Mouse (Mus musculus): ENCODE results near the gene Usp45. TPM values are rescaled to one million over a fixed set of nuclear protein-coding genes. Genes with fewer than 3 reads are reported as not detected.
A peak's percentile ranks its signal among the peaks of the same experiment; 100 is the strongest.

The Usp45 gene
- polyA plus RNA-seq, 1 experiment = 23.9 TPM

DNA sequence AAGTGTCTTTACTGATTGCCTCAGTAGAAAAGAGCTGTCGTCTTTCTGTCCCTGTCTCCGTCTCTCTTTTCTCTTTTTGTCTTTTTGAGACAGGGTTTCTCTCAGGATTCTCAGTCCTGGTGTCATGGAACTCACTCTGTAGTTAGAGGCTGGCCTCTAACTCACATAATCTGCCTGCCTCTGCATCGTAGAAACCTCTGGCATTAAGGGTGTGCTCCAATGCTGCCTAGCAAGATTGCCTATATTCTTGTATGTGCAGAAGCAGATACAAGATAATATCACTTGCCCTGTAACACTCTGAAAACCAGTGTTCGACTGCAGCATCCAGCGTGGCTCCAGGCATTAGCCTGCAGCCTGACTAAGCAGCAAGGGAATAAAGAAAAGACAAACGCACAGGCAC, 21.9 kb downstream of the Usp45 start:
- Histone ChIP-seq H3K27ac (ENCODE audit: insufficient read depth, low read length) (no peak overlapping the region), H3K4me3 (ENCODE audit: insufficient read depth, low read length) (no peak overlapping the region), H3K4me1 (ENCODE audit: control insufficient read depth, insufficient read depth, low read length) (no peaks in the 10 kb centered on the region)
- no peak for TF ChIP-seq CTCF (IDR thresholded peaks at IDR 0.05; ENCODE audit: borderline replicate concordance, insufficient read depth, low read length)
- no peak for TF ChIP-seq POLR2A (IDR thresholded peaks at IDR 0.05; ENCODE audit: low read depth, low read length)

DNA sequence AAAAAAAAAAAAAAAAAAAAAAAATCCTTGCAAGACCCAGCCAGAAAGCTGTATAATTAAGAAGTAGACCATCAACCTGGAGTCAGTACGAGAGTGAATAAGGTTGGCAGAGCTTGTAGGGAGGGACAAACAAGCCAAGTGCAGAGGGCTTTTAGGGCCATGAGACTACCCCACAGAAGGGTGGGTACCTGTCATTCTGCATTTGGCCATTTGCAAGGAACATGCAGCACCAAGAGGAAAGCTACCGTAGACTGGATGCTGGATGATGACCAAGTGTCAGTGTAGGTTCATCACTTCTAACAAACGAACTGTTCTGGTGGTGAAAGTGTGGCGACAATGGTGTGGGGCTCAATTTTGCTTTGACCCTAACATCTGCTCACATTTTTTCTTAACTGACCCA, 22.9 kb downstream of the Usp45 start:
- Histone ChIP-seq H3K4me3 (ENCODE audit: insufficient read depth, low read length) (no peak overlapping the region), H3K27ac (ENCODE audit: insufficient read depth, low read length) (no peak overlapping the region), H3K4me1 (ENCODE audit: control insufficient read depth, insufficient read depth, low read length) (no peaks in the 10 kb centered on the region)
- no peak for TF ChIP-seq CTCF (IDR thresholded peaks at IDR 0.05; ENCODE audit: borderline replicate concordance, insufficient read depth, low read length)
- no peak for TF ChIP-seq POLR2A (IDR thresholded peaks at IDR 0.05; ENCODE audit: low read depth, low read length)

DNA sequence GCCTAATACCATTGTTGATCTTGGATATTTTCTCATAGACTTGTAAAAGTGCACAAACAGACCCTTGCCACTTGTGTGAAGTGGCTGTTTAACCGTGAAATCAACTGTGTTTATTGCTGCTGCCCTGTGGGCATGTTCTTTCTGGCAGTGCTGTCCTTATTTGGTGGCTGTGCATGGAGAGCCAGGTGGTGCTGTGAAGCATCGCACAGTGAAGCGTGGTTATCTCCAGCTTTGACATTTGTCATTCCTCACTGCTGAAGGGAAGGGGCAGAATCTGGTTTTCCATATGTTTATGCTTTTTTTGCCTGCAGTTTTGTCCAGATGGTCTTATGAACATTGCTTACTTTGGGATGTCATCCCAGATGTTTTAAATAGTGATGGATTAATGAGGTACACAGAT, 26.7 kb downstream of the Usp45 start:
- Histone ChIP-seq H3K27ac (ENCODE audit: insufficient read depth, low read length) (no peak overlapping the region), H3K4me1 (ENCODE audit: control insufficient read depth, insufficient read depth, low read length) (no peaks in the 10 kb centered on the region), H3K4me3 (ENCODE audit: insufficient read depth, low read length) (no peak overlapping the region)
- no peak for TF ChIP-seq CTCF (IDR thresholded peaks at IDR 0.05; ENCODE audit: borderline replicate concordance, insufficient read depth, low read length)

DNA sequence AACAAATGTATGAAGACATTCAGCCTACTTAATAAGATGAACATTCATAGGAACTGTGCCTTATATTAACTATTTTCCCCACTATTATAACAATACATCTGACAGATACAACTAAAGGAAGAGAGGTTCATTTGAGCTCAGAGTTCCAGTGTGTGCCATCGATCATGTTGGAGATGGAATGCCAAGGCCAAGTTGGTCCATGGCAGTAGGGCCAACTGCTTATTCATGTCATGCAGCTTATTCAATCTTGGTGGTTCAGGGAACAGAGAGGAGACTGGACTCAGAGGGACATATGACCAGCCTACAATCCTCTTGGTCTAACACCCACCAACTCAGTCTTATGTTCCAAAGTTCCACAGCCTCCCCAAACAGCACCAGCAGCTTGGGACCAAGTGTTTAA, 34.1 kb downstream of the Usp45 start:
- no peak for TF ChIP-seq POLR2A (IDR thresholded peaks at IDR 0.05; ENCODE audit: low read depth, low read length)
- TF ChIP-seq CTCF (IDR thresholded peaks at IDR 0.05; ENCODE audit: borderline replicate concordance, insufficient read depth, low read length) = no peak
- no peak overlapping the region for H3K27ac ChIP-seq (ENCODE audit: insufficient read depth, low read length)
- no peaks in the 10 kb centered on the region for H3K4me1 ChIP-seq (ENCODE audit: control insufficient read depth, insufficient read depth, low read length)
- H3K4me3 ChIP-seq (ENCODE audit: insufficient read depth, low read length) = no peak overlapping the region

DNA sequence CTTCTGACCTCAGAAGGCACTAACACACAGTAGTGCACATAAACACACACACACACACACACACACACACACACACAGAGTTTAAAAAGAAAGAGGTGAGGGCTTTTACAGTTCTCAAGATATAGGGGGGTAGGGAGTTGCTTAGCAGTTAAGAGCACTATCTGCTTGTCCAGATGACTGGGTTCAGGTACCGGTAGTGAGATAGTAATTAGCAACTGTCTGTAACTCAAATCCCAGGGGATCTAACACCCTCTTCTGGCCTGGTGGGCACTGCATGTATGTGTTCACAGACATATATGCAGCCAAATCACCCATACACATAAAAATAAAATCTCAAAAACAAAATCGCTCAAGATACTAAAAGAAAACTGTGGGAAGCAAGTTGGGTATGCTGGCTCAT, 34.7 kb downstream of the Usp45 start:
- Histone ChIP-seq H3K4me3 (ENCODE audit: insufficient read depth, low read length) (no peak overlapping the region), H3K4me1 (ENCODE audit: control insufficient read depth, insufficient read depth, low read length) (no peaks in the 10 kb centered on the region), H3K27ac (ENCODE audit: insufficient read depth, low read length) (no peak overlapping the region)
- no peak for TF ChIP-seq CTCF (IDR thresholded peaks at IDR 0.05; ENCODE audit: borderline replicate concordance, insufficient read depth, low read length)
- TF ChIP-seq POLR2A (IDR thresholded peaks at IDR 0.05; ENCODE audit: low read depth, low read length) = no peak

DNA sequence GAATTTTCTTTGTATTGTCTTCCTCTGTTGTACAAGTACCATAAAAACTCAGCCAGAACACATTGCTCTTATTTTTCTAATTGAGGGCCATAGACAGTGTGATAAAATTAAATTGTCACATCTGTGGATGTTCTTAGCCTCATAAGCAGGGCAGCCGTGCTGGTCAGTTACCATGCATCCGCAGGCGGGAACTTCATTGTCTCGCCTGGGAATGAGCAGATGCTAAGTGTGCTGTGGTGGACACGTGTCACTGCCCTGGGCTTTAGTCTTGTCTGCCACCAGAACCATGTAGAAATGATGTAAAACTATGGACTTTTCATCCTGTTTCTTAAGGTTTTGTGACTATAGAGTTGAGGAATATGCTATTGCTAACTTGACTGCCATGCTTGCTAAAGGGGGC, 40.2 kb downstream of the Usp45 start:
- Histone ChIP-seq H3K27ac (ENCODE audit: insufficient read depth, low read length) (no peak overlapping the region), H3K4me1 (ENCODE audit: control insufficient read depth, insufficient read depth, low read length) (no peaks in the 10 kb centered on the region), H3K4me3 (ENCODE audit: insufficient read depth, low read length) (no peak overlapping the region)
- TF ChIP-seq POLR2A (IDR thresholded peaks at IDR 0.05; ENCODE audit: low read depth, low read length) (no peak), CTCF (IDR thresholded peaks at IDR 0.05; ENCODE audit: borderline replicate concordance, insufficient read depth, low read length) (no peak)

DNA sequence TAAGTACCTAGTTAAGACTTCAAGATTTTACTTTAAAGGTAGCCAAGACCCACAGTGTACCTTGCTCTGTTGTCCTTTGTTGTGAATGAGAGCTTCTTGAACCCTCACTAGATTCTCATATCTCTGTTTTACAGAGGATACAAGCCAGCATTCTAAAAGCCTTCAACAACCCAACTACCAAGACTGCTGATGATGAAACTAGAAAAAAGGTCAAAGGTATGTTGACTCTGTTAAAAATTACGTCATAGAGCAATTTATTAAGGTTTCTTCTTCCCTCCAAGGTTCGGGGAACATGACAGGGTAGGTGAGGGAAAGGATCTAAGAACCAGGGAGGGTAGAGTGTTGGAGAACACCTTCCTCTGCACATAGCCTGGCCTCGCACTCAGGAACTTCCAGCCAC, 43.7 kb downstream of the Usp45 start:
- no peak for TF ChIP-seq POLR2A (IDR thresholded peaks at IDR 0.05; ENCODE audit: low read depth, low read length)
- no peak for TF ChIP-seq CTCF (IDR thresholded peaks at IDR 0.05; ENCODE audit: borderline replicate concordance, insufficient read depth, low read length)
- Histone ChIP-seq H3K27ac (ENCODE audit: insufficient read depth, low read length) (no peak overlapping the region), H3K4me3 (ENCODE audit: insufficient read depth, low read length) (no peak overlapping the region), H3K4me1 (ENCODE audit: control insufficient read depth, insufficient read depth, low read length) (no peaks in the 10 kb centered on the region)

DNA sequence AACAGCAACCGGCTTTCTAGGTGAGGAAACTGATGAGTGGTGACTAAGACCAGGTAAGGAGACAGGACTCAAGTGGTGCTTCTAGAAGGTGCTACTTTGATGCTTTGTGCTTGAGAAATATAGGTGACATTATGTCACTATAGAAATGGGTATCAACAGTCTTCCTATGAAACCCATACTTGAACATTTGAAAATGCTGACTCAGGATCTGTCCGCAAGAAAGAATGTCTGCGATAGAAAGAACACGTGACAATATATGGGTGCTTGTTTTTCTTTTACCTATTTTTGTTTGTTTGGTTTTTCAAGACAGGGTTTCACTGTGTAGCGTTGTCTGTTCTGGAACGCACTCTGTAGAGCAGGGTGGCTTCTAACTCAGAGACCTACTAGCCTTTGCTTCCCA, 45.7 kb downstream of the Usp45 start:
- no peak for TF ChIP-seq POLR2A (IDR thresholded peaks at IDR 0.05; ENCODE audit: low read depth, low read length)
- TF ChIP-seq CTCF (IDR thresholded peaks at IDR 0.05; ENCODE audit: borderline replicate concordance, insufficient read depth, low read length) = no peak
- no peaks in the 10 kb centered on the region for H3K4me1 ChIP-seq (ENCODE audit: control insufficient read depth, insufficient read depth, low read length)
- H3K4me3 ChIP-seq (ENCODE audit: insufficient read depth, low read length) = no peak overlapping the region
- H3K27ac ChIP-seq (ENCODE audit: insufficient read depth, low read length) = no peak overlapping the region

DNA sequence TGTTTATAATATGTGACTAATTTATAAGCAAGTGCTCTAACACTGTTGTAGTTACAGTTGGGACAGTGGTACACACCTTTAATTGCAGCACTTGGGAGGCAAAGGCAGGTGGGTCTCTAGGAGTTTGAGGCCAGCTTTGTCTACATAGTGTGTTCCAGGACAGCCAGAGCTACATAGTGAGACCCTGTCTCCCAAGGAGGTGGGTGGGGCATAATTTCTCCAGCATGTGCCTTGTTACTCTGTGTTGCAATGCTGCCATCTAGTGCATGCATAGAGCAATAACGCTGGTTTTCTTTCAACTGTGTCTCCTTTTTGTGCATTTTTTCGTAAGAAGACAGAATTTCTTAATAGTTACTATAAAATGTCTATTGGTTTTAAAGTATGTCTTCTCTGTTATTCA, 47.1 kb downstream of the Usp45 start:
- Histone ChIP-seq H3K27ac (ENCODE audit: insufficient read depth, low read length) (no peak overlapping the region), H3K4me1 (ENCODE audit: control insufficient read depth, insufficient read depth, low read length) (no peaks in the 10 kb centered on the region), H3K4me3 (ENCODE audit: insufficient read depth, low read length) (no peak overlapping the region)
- TF ChIP-seq CTCF (IDR thresholded peaks at IDR 0.05; ENCODE audit: borderline replicate concordance, insufficient read depth, low read length) (peak; percentile 41; the same call in 1 of the 2 replicates), POLR2A (IDR thresholded peaks at IDR 0.05; ENCODE audit: low read depth, low read length) (no peak)

DNA sequence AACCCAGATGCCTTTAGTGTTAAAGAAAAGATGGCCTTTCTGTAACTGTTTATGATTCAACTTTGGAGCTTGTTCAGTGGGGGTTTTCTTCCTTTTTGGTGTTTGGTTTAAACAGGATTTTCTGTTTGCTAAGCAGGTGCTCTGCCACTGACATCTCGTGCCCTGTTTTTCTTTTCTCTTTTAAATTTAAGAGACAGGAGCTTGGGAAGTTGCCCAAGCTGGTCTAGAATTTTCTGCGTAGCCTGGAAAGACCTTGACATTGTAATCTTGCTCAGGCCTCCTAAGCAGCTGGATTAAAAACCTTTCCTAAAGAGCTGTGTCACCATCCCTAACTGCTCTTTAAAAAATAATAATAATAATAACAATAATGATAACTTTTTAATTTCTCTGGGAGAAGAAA, 59.7 kb downstream of the Usp45 start:
- Histone ChIP-seq H3K27ac (ENCODE audit: insufficient read depth, low read length) (no peak overlapping the region), H3K4me1 (ENCODE audit: control insufficient read depth, insufficient read depth, low read length) (no peaks in the 10 kb centered on the region), H3K4me3 (ENCODE audit: insufficient read depth, low read length) (no peak overlapping the region)
- TF ChIP-seq CTCF (IDR thresholded peaks at IDR 0.05; ENCODE audit: borderline replicate concordance, insufficient read depth, low read length) (no peak), POLR2A (IDR thresholded peaks at IDR 0.05; ENCODE audit: low read depth, low read length) (no peak)

DNA sequence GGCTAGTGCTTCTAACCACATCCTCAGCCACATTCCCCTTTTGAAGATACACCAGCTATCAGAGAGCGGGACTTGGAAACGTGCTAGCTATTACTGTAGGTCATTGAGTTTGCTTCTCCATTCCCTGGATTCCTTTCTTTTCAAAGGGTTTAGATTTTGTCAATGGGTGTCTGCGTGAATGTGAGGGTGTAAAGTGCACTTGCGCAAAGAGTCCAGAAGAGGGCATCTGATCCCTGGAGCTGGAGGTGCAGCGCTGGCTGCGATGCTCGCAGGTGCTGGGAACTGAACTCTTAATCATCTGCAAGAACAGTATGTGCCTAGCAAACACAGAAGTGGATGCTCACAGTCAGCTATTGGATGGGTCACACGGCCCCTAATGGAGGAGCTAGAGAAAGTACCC, 65.9 kb downstream of the Usp45 start:
- TF ChIP-seq CTCF (IDR thresholded peaks at IDR 0.05; ENCODE audit: borderline replicate concordance, insufficient read depth, low read length) = no peak
- no peak for TF ChIP-seq POLR2A (IDR thresholded peaks at IDR 0.05; ENCODE audit: low read depth, low read length)
- H3K4me1 ChIP-seq (ENCODE audit: control insufficient read depth, insufficient read depth, low read length) = no peaks in the 10 kb centered on the region
- H3K4me3 ChIP-seq (ENCODE audit: insufficient read depth, low read length) = no peak overlapping the region
- no peak overlapping the region for H3K27ac ChIP-seq (ENCODE audit: insufficient read depth, low read length)
